Mouse (Mus musculus): ENCODE measurements around the gene H2-M10.2.

The H2-M10.2 gene

GRCm38 (mm10) chr17:36252250-36252876 is 33.9 kb downstream of the H2-M10.2 start:
- DNase-seq, result peak; percentile 55 to 66

- DNase-seq, result no peak
These were observed 37.4 kb downstream of the H2-M10.2 start for GRCm38 (mm10) chr17:36248886-36249285.

GRCm38 (mm10) chr17:36245741-36246140 is 40.5 kb downstream of the H2-M10.2 start:
- no peak for DNase-seq

- no peak for DNase-seq
These were observed 42.3 kb downstream of the H2-M10.2 start for GRCm38 (mm10) chr17:36244031-36244430.

- no peak for DNase-seq
These were observed 45.6 kb downstream of the H2-M10.2 start for GRCm38 (mm10) chr17:36240637-36241213.

GRCm38 (mm10) chr17:36237321-36237921 is 48.9 kb downstream of the H2-M10.2 start:
- DNase-seq, result peak in 1 of 2 experiments; percentile 27

GRCm38 (mm10) chr17:36235300-36235699 is 51.0 kb downstream of the H2-M10.2 start:
- DNase-seq, result peak; percentile 65 to 80

Data from thymus, postnatal 36 days (tissue).